Mouse (Mus musculus) left cerebral cortex, postnatal 10 days (tissue): ENCODE results near the gene Vapa. TPM values are rescaled to one million over a fixed set of nuclear protein-coding genes. Genes with fewer than 3 reads are reported as not detected.
"Not testable (repeated sequence)": the region's sequence is repeated elsewhere in the genome, so short reads cannot be mapped to it uniquely, and the experiment has no call there.

ENCODE experiments used
- DNase-seq, 2 experiments: peaks; one replicate each; pipeline ENCODE4 v3.0.0; 2021 to 2022; ENCODE audit warnings: low spot score in 2 of 2, mixed read lengths in 1 of 2; ENCODE audit errors: extremely low spot score in 1 of 2
- intact Hi-C: fragments of 180-260 bp; cut with DNase I; formaldehyde crosslinking; loops from one replicate; pipeline ENCODE4 v1.15.1; 2025
- total RNA-seq, 2 experiments: library from RNA; stranded (reverse); gene quantifications; 2 replicates each; pipeline ENCODE4 v1.2.3; 2021

Vapa gene
- total RNA-seq, 2 experiments from 2014 or later = 187 to 197 TPM

GRCm38 (mm10) chr17:65540441-65541272 is 72.7 kb downstream of the Vapa start, which contains the start of gene Tmem232:
Gene Tmem232, minus strand, starts transcription at chr17:65540782.
- DNase-seq = peak in 1 of 2 experiments; percentile 17
- intact Hi-C loops = no loop called here

GRCm38 (mm10) chr17:65536156-65536555 is 77.2 kb downstream of the Vapa start:
- intact Hi-C loops = no loop called here
- DNase-seq = no peak

- intact Hi-C loops, DNase-seq: not testable (repeated sequence)
Measured at GRCm38 (mm10) chr17:65532381-65532780, 81.0 kb downstream of the Vapa start.

Other genes starting within 250 kb of the Vapa start
- 1 to 10 TPM; 1.3 to 2.0 TPM for gene Tmem232, start 72.8 kb downstream of the Vapa start, total RNA-seq
- gene Txndc2, start 28.6 kb upstream of the Vapa start, total RNA-seq = under 1 TPM; 0.24 to 0.65 TPM
- gene Rab31, start 159.2 kb upstream of the Vapa start, total RNA-seq = 10 to 100 TPM; 82.5 to 84.5 TPM
- 10 to 100 TPM; 65.3 to 66.5 TPM for gene Ppp4r1, start 169.0 kb upstream of the Vapa start, total RNA-seq